Mouse (Mus musculus) megakaryocyte, embryonic 14.5 days (primary cell): Measurements from ENCODE around the gene Fabp3.

Experiments
- FLI1 ChIP-seq: IDR thresholded peaks from 2 replicates; pipeline ENCODE4 v1.6.1; 2012; ENCODE audit warnings: low read length, inconsistent platforms, mixed read lengths
- GATA1 ChIP-seq: IDR thresholded peaks from 3 replicates; pipeline ENCODE4 v1.6.1; 2012; ENCODE audit warnings: mixed read lengths, low read length, inconsistent platforms, borderline replicate concordance

DNA sequence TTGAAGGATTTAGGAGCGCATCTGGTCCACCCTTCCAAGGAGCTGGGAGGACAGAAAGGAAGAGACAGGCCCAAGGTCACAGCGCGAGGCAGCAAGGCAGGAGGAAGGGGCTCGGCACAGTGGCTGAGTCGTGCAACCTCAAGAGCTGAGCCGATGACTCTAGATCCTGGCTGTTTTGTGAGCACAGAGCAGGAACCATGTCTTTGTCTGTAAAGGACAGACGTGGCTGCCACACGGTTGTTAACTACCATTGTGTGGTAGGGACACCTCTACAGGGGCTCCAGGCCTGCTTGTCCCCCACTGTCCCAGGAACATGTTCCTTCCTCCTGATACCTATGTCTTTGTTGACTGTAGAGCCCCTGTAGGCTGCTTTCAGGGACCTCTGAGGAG, 8.8 kb upstream of the Fabp3 start:
- TF ChIP-seq GATA1 = no peak
- TF ChIP-seq FLI1 = no peak
